10 mouse cellular contexts compared by ENCODE assay signal in the genomic region with DNA sequence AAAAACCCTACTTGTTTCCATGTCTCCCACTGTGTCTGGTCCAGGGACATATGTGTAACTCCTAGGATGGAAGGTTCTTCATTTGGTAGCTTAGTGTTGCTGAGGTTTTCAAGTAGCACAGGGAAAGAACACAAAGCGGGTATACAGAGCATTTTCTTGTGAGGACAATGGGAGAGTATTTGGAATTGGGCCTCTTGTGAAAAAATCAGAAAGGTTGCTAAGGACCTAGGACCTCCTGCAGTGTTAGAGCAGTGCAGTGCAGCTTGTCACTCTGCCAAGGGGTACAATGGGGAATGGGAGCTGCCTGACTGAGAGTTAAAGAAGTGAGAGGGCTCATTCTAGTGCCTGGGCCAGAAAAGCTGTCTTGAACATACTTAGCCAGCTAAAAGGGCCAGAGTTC.
A peak's percentile ranks its signal among the peaks of the same experiment; 100 is the strongest.
DNase-seq lines count a peak whose midpoint lies in the region; ATAC-seq and TF ChIP-seq lines count a peak whose summit lies in the region.
"Had no signal": no experiment of that assay in that cellular context is flagged by ENCODE, and none has a peak within 500 bp of the region (broad histone marks: within the 10 kb centered on the region; RNA-seq: fewer than 3 reads in every experiment).

No protein-coding gene starts in this region.

- TF ChIP-seq CTCF in Patski (IDR thresholded peaks at IDR 0.05) = no peak
- no peak for TF ChIP-seq CTCF in stomach, postnatal 0 days (IDR thresholded peaks at IDR 0.05; ENCODE audit: low read depth)

- H3K9ac ChIP-seq in kidney, embryonic 14.5 days (ENCODE audit: low read depth, low read length) = no peak overlapping the region
- H3K9ac ChIP-seq in forebrain, embryonic 13.5 days = no peak overlapping the region
- H3K9ac ChIP-seq in midbrain, embryonic 14.5 days (replicated peaks; ENCODE audit: low read length) = no peak overlapping the region
- H3K9ac ChIP-seq in stomach, postnatal 0 days (ENCODE audit: low read length) = no peak overlapping the region
- H3K9ac ChIP-seq: heart, embryonic 12.5 days had no signal

- no peaks in the 10 kb centered on the region for H3K36me3 ChIP-seq in kidney, embryonic 14.5 days (ENCODE audit: control insufficient read depth, insufficient read depth, low read length)
- no peaks in the 10 kb centered on the region for H3K36me3 ChIP-seq in forebrain, embryonic 13.5 days (ENCODE audit: poor library complexity, severe bottlenecking)
- no peaks in the 10 kb centered on the region for H3K36me3 ChIP-seq in midbrain, embryonic 14.5 days (ENCODE audit: control insufficient read depth, insufficient read depth, low read length)
- H3K36me3 ChIP-seq in stomach, postnatal 0 days (ENCODE audit: control insufficient read depth, insufficient read depth, low read length) = no peaks in the 10 kb centered on the region
- H3K36me3 ChIP-seq: heart, embryonic 12.5 days had no signal

- no peaks in the 10 kb centered on the region for H3K9me3 ChIP-seq in kidney, embryonic 14.5 days (ENCODE audit: control insufficient read depth, low read length)
- H3K9me3 ChIP-seq in forebrain, embryonic 13.5 days (replicated peaks) = no peaks in the 10 kb centered on the region
- no peaks in the 10 kb centered on the region for H3K9me3 ChIP-seq in midbrain, embryonic 14.5 days (ENCODE audit: control insufficient read depth, low read length)
- no peaks in the 10 kb centered on the region for H3K9me3 ChIP-seq in stomach, postnatal 0 days (ENCODE audit: control insufficient read depth, low read length)
- H3K9me3 ChIP-seq: heart, embryonic 12.5 days had no signal

- POLR2A ChIA-PET in Patski (lab: Charles Lee) = interaction anchor here (0.7 kb wide), 1 partner anchor 17 kb away, joined by 4 read pairs; no protein-coding TSS in a partner anchor

- in situ Hi-C loops in Patski (cut with MboI; ENCODE audit: low pct_unique_long_range_greater_than_20kb) = no loop called here

- DNase-seq in kidney, adult 9 months = peak; percentile 40
- DNase-seq in Patski (ENCODE audit: low read depth, low spot score) = no peak
- peak; percentile 79 for DNase-seq in midbrain, embryonic 14.5 days
- no peak for DNase-seq in stomach, postnatal 0 days (ENCODE audit: low spot score)
- no peak for DNase-seq in thymus, postnatal 4 days
- DNase-seq: adrenal gland, postnatal 14 days had no signal

- H3K4me1 ChIP-seq in kidney, embryonic 14.5 days (ENCODE audit: control insufficient read depth, insufficient read depth, low read length) = no peaks in the 10 kb centered on the region
- peaks cover 18% of the 10 kb centered on the region for H3K4me1 ChIP-seq in forebrain, embryonic 13.5 days
- H3K4me1 ChIP-seq in midbrain, embryonic 14.5 days (ENCODE audit: control insufficient read depth, insufficient read depth, low read length) = peaks cover 5% of the 10 kb centered on the region; the same call in 1 of the 2 replicates
- H3K4me1 ChIP-seq in stomach, postnatal 0 days (replicated peaks; ENCODE audit: control insufficient read depth, insufficient read depth) = no peaks in the 10 kb centered on the region

- H3K4me3 ChIP-seq in kidney, embryonic 14.5 days (ENCODE audit: low read length) = no peak overlapping the region
- no peak overlapping the region for H3K4me3 ChIP-seq in forebrain, embryonic 13.5 days
- H3K4me3 ChIP-seq in midbrain, embryonic 14.5 days (replicated peaks; ENCODE audit: low read depth, low read length) = no peak overlapping the region
- H3K4me3 ChIP-seq in stomach, postnatal 0 days (ENCODE audit: low read depth, low read length) = no peak overlapping the region
- H3K4me3 ChIP-seq: heart, embryonic 12.5 days had no signal

- ATAC-seq in kidney, embryonic 14.5 days (ENCODE audit: low FRiP score, low TSS enrichment) = no peak
- peak; percentile 26 for ATAC-seq in Patski
- ATAC-seq in forebrain, embryonic 13.5 days = peak; percentile 94
- peak; percentile 84 for ATAC-seq in midbrain, embryonic 14.5 days (ENCODE audit: low FRiP score, low TSS enrichment)
- no peak for ATAC-seq in stomach, postnatal 0 days (ENCODE audit: low FRiP score, low TSS enrichment)
- no peak for ATAC-seq in megakaryocyte, adult 5-6 weeks (ENCODE audit: poor library complexity, severe bottlenecking)

- no peaks in the 10 kb centered on the region for H3K27me3 ChIP-seq in kidney, embryonic 14.5 days (ENCODE audit: control insufficient read depth, insufficient read depth, low read length)
- no peaks in the 10 kb centered on the region for H3K27me3 ChIP-seq in Patski
- no peaks in the 10 kb centered on the region for H3K27me3 ChIP-seq in forebrain, embryonic 13.5 days
- H3K27me3 ChIP-seq in midbrain, embryonic 14.5 days (ENCODE audit: control insufficient read depth, insufficient read depth, low read length) = no peaks in the 10 kb centered on the region
- H3K27me3 ChIP-seq in stomach, postnatal 0 days (ENCODE audit: control insufficient read depth, insufficient read depth, low read length) = no peaks in the 10 kb centered on the region
- H3K27me3 ChIP-seq: heart, embryonic 12.5 days had no signal

- TF ChIP-seq EP300 in stomach, postnatal 0 days (optimal IDR thresholded peaks at IDR 0.05) = no peak

- 89% methylated on average over 1 of the region's 1 CpGs for WGBS in kidney, embryonic 14.5 days
- WGBS in forebrain, embryonic 13.5 days = 7% methylated on average over 1 of the region's 1 CpGs
- WGBS in midbrain, embryonic 14.5 days = 11% methylated on average over 1 of the region's 1 CpGs
- 82% methylated on average over 1 of the region's 1 CpGs for WGBS in stomach, postnatal 0 days

- H3K27ac ChIP-seq in kidney, embryonic 14.5 days (ENCODE audit: low read depth, low read length) = no peak overlapping the region
- peak overlapping the region; percentile 79 for H3K27ac ChIP-seq in forebrain, embryonic 13.5 days
- H3K27ac ChIP-seq in midbrain, embryonic 14.5 days (replicated peaks; ENCODE audit: low read depth, low read length) = peak overlapping the region; percentile 15; the same call in 1 of the 2 replicates
- H3K27ac ChIP-seq in stomach, postnatal 0 days (replicated peaks) = no peak overlapping the region

- no peak overlapping the region for H3K4me2 ChIP-seq in kidney, embryonic 14.5 days (replicated peaks; ENCODE audit: low read depth, low read length)
- H3K4me2 ChIP-seq in forebrain, embryonic 13.5 days = no peak overlapping the region
- H3K4me2 ChIP-seq in midbrain, embryonic 14.5 days (ENCODE audit: low read length) = no peak overlapping the region
- no peak overlapping the region for H3K4me2 ChIP-seq in stomach, postnatal 0 days (replicated peaks; ENCODE audit: low read depth)
- H3K4me2 ChIP-seq: heart, embryonic 12.5 days had no signal

- CTCF ChIA-PET in Patski (lab: Charles Lee) = interaction anchor here (1.0 kb wide), 1 partner anchor 23 kb away, joined by 3 read pairs; no protein-coding TSS in a partner anchor

Comparison
In these comparisons a context has a peak if more than half of its experiments do, and no peak if none do; other contexts are left out.
1. DNase-seq: peak in kidney, adult 9 months (single experiment) and midbrain, embryonic 14.5 days (single experiment); none in Patski (single experiment), stomach, postnatal 0 days (single experiment) and thymus, postnatal 4 days (single experiment).
2. ATAC-seq: peak in Patski (single experiment), forebrain, embryonic 13.5 days (single experiment) and midbrain, embryonic 14.5 days (single experiment); none in kidney, embryonic 14.5 days (single experiment), stomach, postnatal 0 days (single experiment) and megakaryocyte, adult 5-6 weeks (single experiment).
3. H3K27ac ChIP-seq: peak in forebrain, embryonic 13.5 days (single experiment) and midbrain, embryonic 14.5 days (single experiment); none in kidney, embryonic 14.5 days (single experiment) and stomach, postnatal 0 days (single experiment).